Mouse (Mus musculus): ENCODE data around the gene Esr2.
"Not testable (repeated sequence)": the region's sequence is repeated elsewhere in the genome, so short reads cannot be mapped to it uniquely, and the experiment has no call there.

The Esr2 gene

DNA sequence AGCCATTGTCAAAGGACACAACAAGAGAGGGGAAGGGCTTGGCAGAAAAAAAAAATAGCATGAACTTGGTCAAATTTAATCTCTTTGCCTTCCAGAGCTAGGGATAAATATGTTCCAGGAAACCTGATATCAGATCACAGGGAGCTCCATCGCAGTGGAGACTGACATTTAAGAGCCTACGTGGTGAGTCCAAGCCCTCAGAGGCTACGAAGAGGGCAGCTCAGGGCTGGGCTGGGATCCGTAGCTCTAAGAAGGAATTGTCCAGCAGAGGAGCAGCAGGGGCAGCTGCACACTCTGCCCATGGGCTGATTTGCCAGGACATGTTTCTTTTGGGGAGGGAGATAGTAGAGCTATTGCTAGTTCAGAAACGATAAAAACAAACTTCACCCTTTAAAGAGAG is 11.4 kb downstream of the Esr2 start:
- no peak for DNase-seq (ENCODE audit: low read depth in 1 of 2, low spot score in 2 of 2)

DNA sequence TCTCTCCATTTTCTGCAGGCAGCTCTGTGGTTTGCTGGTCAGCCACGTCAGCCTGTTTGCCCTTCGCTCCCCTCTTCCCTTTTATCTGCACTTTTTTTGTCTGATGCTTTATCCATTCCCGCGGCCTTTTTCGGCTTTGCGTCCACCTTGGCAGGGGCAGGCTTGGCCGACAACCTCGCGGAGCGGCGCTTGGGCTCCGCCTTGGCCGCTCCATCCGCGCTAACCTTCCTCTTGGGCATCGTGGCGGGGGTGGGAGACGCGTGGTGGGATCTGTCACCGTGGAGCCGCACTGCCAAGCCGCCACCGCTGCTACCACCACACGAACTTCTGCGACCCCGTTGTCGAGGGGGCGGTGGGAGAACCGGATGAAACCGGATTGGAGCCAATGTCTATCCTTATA is 24.7 kb downstream of the Esr2 start:
- not testable (repeated sequence) for DNase-seq (ENCODE audit: low read depth in 1 of 2, low spot score in 2 of 2)

DNA sequence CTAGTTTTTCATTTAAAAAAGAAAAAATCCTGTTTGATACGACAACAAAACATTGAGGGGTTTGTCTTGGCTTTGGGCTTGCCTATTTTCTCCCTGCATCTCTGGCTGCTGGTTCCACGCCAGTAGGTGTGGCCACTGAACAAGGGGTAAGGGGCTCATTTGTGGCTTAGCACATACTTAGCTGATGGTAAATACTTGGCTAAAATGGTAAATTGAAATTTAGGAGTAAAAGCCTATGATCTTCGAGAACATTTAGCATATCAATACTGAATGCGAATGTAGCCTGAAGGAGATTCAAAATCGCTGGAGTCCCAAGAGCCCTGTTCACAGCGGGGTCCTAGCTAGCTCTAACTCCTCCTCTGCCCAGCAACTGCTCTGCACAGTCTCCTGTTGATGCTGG is 40.4 kb downstream of the Esr2 start:
- no peak for DNase-seq (ENCODE audit: low read depth in 1 of 2, low spot score in 2 of 2)

DNA sequence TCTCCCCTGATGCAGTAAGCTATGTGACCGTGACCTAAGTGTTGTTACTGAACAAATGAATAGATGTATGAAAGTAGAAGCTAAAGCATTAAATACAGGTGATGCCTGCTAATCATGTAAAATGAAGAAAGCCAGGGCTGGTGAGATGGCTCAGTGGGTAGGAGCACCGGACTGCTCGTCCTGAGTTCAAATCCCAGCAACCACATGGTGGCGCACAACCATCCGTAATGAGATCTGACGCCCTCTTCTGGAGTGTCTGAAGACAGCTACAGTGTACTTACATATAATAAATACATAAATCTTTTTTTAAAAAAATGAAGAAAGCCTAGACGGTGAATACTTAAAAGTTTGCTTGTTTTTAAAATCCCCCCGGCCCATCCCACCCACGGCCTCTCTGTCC is 44.0 kb downstream of the Esr2 start:
- DNase-seq (ENCODE audit: low read depth in 1 of 2, low spot score in 2 of 2): not testable (repeated sequence)

DNA sequence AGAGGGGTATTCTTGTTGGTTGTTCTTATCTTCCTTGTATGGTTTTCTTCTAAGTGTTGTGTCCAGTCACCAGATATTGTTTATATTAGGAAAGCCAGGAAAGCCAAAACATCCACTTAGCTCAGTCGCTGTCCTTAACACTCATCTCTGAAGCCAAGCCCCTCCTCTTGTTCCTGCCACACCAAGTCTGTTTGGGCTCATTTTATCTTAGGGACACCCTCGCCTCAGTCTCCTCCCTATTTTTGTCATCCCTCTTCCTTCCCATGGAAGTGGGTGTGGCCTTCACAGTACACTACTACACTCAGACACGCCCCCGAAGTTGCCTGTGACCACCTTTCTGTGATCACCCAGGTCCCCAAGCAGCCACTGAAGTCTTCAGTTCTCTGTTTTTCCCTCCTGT is 44.5 kb downstream of the Esr2 start:
- no peak for DNase-seq (ENCODE audit: low read depth in 1 of 2, low spot score in 2 of 2)

DNA sequence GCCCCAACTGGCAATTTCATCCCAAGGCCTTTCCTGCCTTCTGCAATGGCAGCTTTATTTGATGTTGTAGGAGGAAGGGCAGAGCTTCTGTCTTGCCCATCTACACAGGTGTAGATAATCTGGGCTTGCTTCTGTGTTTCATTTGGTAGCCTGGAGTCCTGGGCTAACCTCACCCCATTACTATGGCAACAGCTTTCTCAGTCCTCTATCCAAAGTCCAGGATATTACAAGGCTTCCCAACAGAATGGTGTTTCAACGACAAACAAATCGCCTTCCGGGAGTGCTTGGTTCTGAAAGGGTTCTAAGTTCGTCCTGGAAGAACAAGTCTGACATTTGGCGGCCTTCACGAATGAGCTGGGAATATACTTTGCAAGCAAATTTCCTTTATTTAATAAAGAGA is 46.2 kb downstream of the Esr2 start:
- DNase-seq (ENCODE audit: low read depth in 1 of 2, low spot score in 2 of 2): no peak

DNA sequence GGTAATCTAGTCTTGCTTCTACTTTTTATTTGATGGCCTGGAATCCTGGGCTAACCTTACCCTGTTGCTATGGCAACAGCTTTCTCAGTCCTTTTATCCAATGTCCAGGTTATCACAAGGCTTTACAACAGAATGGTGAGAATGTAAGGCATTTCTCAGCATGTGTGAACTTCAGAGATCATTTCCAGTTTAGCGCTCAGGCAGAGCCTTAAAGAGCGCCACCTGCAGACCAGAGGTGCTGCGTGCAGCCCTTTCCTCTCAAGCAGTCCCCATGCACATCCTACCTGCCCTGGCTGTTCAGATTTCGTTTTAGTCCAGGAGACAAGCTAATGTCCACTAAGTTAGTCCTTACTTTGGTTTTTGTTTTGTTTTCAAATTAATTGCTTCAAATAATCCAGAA is 46.8 kb downstream of the Esr2 start:
- DNase-seq (ENCODE audit: low read depth in 1 of 2, low spot score in 2 of 2): no peak

DNA sequence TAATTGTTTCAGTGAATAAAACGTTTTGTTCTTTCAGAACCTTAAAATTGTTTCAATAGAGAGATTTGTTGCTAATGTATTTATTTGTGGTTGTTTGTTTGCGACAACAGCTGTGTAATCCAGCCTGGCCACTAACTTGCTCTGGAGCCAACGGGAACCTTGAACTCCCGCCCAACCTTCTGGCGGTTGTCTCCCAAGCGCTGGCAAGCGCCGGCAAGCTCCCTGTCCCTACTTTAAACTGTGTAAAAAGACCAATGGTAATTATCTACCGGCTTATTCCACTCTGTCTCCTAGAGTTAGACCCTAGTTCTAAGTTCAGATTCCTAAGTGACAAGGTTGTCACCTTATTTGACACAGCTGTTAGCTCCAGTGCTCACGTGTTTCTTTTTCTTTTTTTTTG is 48.2 kb downstream of the Esr2 start:
- DNase-seq (ENCODE audit: low read depth in 1 of 2, low spot score in 2 of 2): no peak

DNA sequence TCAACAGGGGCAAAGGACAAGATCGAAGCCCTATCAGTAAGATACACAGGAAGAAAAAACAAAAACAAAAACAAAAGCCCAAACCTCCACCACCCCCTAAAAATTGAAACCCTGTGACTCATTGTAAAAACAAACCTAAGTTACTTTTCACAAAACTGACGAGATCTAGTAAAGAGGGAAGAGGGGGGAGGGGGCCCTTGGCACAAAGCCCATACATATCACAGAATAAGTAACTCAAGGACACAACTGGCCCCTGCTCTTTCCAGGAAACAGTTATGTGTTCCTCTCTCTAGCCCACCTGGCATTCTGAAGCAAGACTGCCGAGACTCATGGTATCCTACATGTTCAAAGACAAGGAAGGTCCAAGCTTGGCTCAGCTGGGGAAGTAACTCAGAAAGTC is 48.8 kb downstream of the Esr2 start:
- DNase-seq (ENCODE audit: low read depth in 1 of 2, low spot score in 2 of 2): no peak

DNA sequence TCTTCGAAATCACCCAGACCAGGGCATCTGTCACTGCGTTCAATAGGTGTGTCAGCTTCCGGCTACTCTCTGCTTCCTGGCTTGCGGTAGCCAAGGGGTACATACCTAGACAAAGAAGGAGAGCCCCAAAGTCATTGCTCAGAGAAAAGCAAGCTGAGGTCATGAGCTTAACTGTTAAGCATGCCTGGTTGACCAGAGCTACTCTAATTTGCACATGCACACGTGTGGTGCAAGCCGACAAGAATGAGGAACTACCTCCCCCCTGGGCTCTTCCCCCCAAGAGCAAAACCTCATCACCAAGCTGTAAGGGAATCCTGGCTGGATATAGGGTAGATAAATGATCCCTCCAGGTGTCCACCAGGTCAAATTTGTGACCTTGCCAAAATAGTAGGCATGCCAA is 53.8 kb downstream of the Esr2 start:
- no peak for DNase-seq (ENCODE audit: low read depth in 1 of 2, low spot score in 2 of 2)

DNA sequence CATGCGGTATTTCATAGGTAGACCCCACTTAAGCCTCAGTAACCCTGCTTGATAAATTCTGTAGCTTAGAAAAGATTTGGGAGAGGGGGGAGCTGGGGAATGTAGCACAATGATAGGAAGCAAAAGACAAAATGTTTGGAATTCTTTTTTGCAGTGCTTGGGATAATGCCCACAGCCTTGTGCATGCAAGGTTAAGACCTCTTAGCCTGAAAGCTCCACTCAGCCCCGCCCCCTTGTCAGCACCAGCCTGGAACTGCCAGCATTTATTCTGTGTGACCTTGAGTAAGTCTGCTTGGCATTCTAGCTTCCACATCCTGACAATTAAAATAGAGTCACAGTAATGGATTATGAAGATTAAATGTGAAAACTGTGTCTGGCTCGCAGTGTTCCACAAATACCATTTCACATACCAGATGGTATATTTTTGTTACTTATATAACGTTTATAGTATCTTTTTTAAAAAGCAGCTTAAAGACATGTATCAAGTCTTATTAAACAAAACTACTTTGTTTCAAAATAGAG is 59.4 kb downstream of the Esr2 start:
- no peak for DNase-seq (ENCODE audit: low read depth in 1 of 2, low spot score in 2 of 2)

DNA sequence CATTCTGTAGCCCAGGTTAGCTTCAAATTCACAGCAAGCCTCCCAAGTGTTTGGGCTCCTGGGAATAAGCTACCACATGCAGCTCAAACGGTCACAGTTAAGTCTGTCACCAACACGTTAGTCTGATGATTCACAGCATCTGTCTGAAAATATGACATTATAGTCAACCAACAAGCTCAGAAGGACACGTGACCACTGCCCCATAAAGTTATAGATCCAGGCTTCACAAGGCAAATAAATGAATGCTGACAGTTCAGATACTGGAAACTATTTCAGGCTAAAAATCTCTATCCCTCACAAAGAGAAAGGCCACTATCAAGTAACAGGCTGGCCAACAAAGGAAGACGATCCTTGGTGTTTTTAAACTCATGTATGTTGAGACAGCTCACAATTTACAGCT is 60.5 kb downstream of the Esr2 start:
- no peak for DNase-seq (ENCODE audit: low read depth in 1 of 2, low spot score in 2 of 2)

DNA sequence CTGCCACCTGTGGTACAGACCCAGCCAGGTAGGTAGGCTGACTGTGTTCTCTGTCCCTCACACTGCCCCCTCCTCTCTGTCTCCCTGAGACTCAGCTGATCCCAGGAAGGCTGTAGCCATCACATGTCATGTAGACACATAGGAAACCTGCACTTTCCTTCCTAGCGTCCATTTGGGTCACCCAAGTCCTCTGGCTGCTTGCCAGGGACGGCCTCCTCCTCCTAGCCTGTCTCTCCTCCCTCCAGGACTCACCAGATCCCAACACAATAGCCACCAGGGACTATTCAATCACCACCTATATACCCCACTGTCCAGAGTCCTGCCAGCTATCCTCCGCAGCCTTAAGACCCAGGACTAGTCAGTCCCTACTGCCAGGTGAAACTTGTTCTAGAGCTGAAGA is 66.0 kb downstream of the Esr2 start:
- DNase-seq (ENCODE audit: low read depth in 1 of 2, low spot score in 2 of 2): no peak

DNA sequence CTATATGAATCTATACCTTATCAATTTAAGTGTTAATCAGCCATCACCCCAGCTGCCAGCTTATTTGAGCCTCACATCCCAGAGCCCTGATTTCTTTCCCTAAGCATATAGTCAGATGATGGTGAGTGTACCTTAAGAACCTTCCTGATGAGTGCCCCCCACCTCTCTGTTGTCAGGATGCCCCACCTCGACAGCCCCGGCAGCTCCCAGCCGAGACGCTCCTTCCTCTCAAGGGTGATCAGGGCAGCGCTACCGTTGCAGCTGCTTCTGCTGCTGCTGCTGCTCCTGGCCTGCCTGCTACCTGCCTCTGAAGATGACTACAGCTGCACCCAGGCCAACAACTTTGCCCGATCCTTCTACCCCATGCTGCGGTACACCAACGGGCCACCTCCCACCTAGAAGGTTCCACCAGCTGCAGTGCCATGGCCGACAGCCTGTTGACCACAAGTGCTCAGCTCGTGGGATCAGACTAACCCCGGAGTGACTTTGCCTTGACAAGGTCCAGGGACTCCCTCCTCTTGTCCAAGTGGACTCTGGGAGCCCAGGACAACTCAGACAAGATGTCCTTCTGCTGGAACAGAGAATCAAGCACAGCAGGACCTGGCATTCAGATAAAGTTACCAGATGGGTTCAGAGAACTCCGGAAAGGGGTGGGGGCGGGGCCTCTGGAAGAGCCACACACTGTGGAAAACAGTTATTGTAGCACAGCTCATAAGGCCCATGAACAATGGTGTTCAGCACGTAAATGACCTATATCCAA is 67.2 kb downstream of the Esr2 start:
- DNase-seq (ENCODE audit: low read depth in 1 of 2, low spot score in 2 of 2): no peak

DNA sequence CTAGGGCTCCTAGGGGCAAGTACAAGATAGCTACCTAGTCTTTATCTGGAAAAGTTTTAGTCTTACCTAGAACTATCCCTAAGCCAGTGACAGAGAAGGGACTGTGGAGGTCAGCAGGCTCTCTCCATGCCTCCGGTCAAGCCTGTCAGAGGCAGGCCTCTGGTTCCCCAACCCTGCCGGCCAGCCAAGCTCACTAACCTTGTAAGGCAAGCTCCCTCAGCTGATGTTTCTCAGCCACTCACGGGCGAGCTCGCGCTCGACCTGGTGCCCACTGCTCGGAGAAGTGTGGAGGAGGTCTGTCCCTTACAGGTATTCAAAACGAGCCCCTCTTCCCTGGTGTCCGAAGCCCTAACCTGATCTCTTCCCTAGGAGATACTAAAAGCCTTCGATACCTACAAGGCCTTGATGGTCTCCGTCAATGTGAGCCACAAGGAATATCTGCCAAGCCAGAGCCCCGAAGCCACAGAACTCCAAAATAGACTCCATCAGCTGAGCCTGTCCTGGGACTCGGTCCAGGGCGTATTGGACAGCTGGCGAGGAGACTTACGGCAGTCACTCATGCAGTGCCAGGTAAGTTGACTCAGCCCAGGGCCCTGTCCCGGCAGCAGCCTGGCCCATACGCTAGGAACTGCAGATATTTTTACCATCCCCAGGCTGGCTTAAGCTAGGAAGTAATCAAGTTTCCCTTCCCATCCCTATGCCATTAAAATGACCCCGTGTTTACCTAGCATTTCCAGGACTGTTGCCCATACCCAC is 72.3 kb downstream of the Esr2 start:
- DNase-seq (ENCODE audit: low read depth in 1 of 2, low spot score in 2 of 2): no peak

DNA sequence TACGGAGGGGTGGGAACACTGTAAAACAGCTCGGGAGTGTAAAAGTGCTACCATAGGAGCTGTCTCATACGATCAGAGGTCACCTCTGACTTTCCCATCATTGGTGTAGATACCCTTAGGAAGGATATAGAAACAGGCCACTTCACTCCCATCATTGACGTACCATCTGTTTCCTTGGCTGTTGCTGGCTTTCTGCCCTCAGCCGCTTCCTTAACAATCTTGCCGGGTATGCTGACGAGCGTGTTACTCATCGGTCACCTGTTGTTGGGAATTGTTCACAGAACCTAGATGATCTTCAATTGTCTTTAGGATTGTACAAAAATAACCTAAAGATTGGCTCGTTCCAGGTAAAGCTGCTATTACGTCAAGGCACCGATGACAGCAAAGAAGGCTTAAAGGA is 74.4 kb downstream of the Esr2 start:
- DNase-seq (ENCODE audit: low read depth in 1 of 2, low spot score in 2 of 2): no peak

DNA sequence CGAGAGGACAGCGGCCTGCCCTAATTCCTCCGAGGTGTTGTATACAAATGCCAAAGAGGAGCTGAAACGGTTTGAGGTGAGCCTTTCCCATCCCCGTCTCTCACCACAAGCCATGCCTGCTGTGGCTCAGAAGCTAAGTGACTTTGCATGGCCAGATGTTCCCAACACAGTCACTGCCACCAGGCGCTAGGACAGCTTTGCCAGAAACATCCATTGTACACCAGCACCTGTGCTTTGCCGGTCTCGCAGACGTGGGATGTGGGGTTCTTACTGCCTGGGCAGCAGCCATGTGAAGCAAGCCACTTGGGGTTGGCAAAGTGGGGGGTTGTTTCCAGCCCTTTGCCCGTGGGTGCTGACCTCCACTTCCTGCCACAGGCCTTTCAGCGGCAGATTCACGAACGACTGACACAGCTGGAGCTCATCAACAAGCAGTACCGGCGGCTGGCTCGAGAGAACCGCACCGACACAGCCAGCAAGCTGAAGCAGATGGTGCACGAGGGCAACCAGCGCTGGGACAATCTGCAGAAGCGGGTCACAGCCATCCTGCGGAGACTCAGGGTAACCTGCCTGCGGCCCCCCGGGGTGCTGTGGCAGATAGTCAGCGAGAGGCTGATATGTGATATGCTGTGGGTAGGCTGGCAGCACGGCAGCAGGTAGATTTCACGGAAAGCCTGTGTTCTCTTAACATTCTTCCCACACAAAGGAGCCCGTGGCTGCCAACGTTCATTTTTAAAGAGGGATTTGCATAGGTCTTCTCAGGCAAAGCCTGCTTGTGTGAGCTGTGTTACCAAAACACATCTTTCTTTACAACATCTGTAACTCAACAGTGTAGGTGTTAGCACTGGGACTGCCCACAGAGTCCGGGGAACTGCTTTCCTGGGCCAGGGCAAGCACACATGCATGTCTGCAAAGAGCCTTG is 81.7 kb downstream of the Esr2 start:
- no peak for DNase-seq (ENCODE audit: low read depth in 1 of 2, low spot score in 2 of 2)

DNA sequence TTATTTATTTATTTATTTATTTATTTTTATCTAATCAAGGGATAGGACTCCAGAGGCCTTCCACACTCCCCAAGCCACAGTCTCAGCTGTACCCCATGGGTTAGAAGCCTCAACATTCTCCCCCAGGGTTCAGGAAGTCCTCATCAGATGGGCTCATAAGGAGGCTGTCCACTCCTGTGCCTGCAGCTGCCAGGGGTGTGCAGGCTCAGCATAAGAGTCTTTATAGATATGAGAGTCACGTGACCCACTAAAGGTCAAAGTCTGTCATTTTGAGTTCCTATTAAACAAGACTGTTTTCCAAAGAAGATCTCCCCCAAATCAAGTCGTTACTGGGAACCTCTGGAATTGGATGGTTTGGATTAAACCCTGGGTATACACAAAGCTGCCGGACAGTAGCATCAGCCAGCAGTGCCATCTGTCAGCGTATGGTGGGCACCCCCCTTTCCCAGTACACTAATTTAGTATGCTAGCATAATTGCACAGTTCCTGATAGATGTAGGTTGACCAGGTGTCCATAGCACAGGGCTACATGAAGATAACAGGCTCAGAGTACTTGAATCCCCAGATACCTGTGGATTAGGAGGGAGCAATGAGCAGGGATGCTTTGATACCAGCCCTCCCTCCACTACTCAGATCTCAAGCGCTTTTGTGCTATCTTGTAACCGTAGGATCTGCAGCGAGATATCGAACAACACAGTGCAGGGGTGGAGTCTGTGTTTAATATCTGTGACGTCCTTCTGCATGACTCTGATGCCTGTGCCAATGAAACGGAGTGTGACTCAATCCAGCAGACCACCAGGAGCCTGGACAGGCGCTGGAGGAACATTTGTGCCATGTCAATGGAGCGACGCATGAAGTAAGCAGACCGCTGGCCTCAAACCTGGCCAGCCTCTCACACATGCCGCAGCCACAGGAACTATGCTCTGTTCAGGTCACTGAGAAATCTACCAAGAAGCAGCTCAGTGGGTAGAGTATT is 83.2 kb downstream of the Esr2 start:
- DNase-seq (ENCODE audit: low read depth in 1 of 2, low spot score in 2 of 2): no peak

DNA sequence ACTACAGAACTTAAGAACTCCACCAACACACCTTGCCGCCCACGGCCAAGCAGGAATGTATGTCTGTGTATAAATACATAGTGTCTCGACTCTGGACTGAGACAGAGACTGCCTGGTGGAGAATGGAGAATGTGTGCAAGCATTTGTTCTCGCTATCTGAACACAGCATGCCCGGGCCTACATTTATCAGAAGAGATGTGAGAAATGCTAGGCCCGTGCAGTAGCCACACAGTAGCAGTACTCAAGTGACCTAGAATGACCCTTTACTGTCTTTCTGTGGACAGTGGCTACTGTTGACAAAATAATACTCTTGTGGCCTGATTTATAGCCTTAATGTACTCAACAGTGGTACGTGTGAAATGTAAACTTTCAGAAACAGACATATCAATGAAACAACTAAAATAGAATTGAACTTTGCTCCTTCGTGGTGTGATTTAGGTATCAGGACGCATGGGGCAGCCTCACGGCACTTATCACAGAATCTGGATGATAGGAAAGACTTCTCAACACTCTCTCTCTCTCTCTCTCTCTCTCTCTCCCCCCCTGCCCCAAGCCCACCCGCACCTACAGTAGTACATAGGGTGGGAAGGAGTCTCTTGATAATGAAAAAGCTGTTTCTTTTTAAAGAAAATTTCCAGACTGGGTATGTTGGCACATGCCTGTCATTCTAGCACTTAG is 84.1 kb downstream of the Esr2 start:
- DNase-seq (ENCODE audit: low read depth in 1 of 2, low spot score in 2 of 2): no peak

DNA sequence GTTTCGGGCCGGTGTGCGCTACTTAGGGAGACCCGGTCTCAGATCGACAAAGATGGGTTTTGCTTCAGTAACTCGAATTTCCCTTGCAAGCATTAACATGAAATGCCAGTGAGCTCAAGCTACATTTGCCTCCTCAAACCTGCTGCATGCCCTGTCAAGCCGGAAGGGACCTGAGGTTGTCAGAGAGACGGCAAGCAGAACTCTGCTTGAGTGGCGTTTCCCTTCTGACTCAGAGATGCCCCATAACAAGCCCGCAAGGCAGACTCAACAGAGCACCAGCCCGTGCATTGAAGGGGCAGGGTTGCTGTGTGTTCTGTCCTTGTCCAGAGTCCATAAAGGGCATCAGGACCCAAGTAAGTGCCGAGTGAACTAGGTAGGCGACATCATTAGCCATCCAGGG is 90.0 kb downstream of the Esr2 start:
- no peak for DNase-seq (ENCODE audit: low read depth in 1 of 2, low spot score in 2 of 2)
